Mouse (Mus musculus): ENCODE data around the gene Slc25a51.

DNA sequence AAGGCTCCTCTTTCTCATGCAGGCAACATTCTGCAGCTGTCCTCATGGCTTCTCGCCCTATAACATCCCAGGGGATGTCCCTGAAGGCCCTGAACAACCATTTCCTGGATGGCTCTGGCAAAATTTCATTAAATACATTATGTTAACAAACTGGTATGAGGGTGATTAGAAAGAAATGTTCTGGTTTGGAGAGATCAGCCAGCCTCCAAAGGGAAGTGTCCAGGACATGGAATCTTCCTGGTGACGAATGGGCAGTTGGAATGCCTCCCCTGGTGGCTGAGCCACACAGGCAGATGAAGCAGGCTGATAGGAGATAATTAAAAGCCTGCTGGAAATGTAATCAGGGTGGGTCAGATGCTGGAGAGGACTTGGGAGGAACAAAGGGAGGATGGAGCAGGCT, 27.3 kb upstream of the Slc25a51 start:
- no peak for TF ChIP-seq CTCF (IDR thresholded peaks at IDR 0.05; ENCODE audit: borderline replicate concordance, control insufficient read depth, extremely low read depth, insufficient read depth, low read length, poor library complexity)
- TF ChIP-seq POLR2A (IDR thresholded peaks at IDR 0.05; ENCODE audit: control insufficient read depth, extremely low read depth, insufficient read depth, low read length, poor library complexity), result no peak
